Mouse (Mus musculus): Measurements from ENCODE around the gene Mad1l1. TPM values are rescaled to one million over a fixed set of nuclear protein-coding genes. Genes with fewer than 3 reads are reported as not detected.

Mad1l1 gene
- polyA plus RNA-seq, 1 experiment, result 51.5 TPM

DNA sequence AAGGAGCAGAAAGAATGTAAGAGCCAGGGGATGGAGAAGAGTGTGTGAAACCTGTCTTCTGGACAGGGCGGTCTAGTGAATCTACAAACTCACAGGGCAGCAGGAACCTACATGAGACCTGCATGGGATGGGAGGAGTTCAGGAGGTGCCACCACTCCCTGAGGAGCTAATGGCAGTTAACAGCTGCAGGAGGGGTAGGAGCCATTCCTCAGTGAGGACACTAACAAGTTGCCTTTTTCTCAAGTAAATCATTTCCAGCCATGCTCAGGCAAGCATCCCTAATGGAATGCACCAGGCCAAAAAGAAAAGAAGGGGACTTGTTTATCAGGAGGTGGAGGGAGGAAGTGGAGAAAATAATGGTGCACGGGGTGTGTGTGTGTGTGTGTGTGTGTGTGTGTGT, 95.5 kb downstream of the Mad1l1 start:
- no peaks in the 10 kb centered on the region for H3K79me3 ChIP-seq (ENCODE audit: low read depth)
- H3ac ChIP-seq (ENCODE audit: control insufficient read depth, insufficient read length, low read depth), result no peak overlapping the region
- no peak overlapping the region for H3K4me3 ChIP-seq (ENCODE audit: insufficient read depth, poor library complexity, severe bottlenecking)
- TF ChIP-seq MAX (IDR thresholded peaks at IDR 0.05), result no peak
- TF ChIP-seq CEBPB (IDR thresholded peaks at IDR 0.05; ENCODE audit: low read depth), result no peak
- TF ChIP-seq FOSL1 (IDR thresholded peaks at IDR 0.05; ENCODE audit: insufficient read depth, low read length, poor library complexity, severe bottlenecking), result no peak
- no peak for TF ChIP-seq USF1 (IDR thresholded peaks at IDR 0.05; ENCODE audit: low read depth)
- no peak for TF ChIP-seq MYOG (IDR thresholded peaks at IDR 0.05; ENCODE audit: control insufficient read depth, extremely low read depth, insufficient read length)
- TF ChIP-seq MYOD1 (IDR thresholded peaks at IDR 0.05; ENCODE audit: control insufficient read depth, insufficient read length, low read depth), result no peak
- TF ChIP-seq CTCF (IDR thresholded peaks at IDR 0.05; ENCODE audit: control insufficient read depth, insufficient read depth, insufficient read length), result no peak
- H3K27me3 ChIP-seq (ENCODE audit: control insufficient read depth, insufficient read depth, insufficient read length), result no peaks in the 10 kb centered on the region
- H3K79me2 ChIP-seq (ENCODE audit: control insufficient read depth, insufficient read depth), result no peaks in the 10 kb centered on the region
- no peaks in the 10 kb centered on the region for H3K36me3 ChIP-seq (ENCODE audit: control insufficient read depth, insufficient read depth)

DNA sequence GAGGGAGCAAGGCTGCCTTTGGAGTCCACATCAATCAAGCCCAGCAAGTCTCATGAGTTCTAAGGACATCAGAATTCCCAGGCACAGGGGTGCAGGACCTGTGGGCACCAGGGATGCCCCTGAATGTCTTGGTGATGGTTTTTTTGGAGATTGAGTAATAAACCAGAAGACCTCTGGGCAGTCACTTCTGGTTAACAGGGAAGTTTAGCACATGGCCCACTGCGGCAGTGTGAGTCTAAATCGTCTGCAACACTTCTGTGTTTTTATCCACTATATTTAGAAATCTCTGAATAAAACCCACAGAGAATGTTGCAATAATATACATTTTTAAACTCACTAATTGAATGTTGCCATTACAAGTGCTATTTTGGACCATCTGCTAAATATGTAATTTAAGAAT, 96.2 kb downstream of the Mad1l1 start:
- no peak overlapping the region for H3ac ChIP-seq (ENCODE audit: control insufficient read depth, insufficient read length, low read depth)
- no peak overlapping the region for H3K4me3 ChIP-seq (ENCODE audit: insufficient read depth, poor library complexity, severe bottlenecking)
- no peaks in the 10 kb centered on the region for H3K79me3 ChIP-seq (ENCODE audit: low read depth)
- no peaks in the 10 kb centered on the region for H3K79me2 ChIP-seq (ENCODE audit: control insufficient read depth, insufficient read depth)
- H3K36me3 ChIP-seq (ENCODE audit: control insufficient read depth, insufficient read depth), result no peaks in the 10 kb centered on the region
- TF ChIP-seq CEBPB (IDR thresholded peaks at IDR 0.05; ENCODE audit: low read depth), result no peak
- TF ChIP-seq FOSL1 (IDR thresholded peaks at IDR 0.05; ENCODE audit: insufficient read depth, low read length, poor library complexity, severe bottlenecking), result no peak
- no peak for TF ChIP-seq MAX (IDR thresholded peaks at IDR 0.05)
- no peak for TF ChIP-seq CTCF (IDR thresholded peaks at IDR 0.05; ENCODE audit: control insufficient read depth, insufficient read depth, insufficient read length)
- TF ChIP-seq USF1 (IDR thresholded peaks at IDR 0.05; ENCODE audit: low read depth), result no peak
- TF ChIP-seq MYOG (IDR thresholded peaks at IDR 0.05; ENCODE audit: control insufficient read depth, extremely low read depth, insufficient read length), result no peak
- no peak for TF ChIP-seq MYOD1 (IDR thresholded peaks at IDR 0.05; ENCODE audit: control insufficient read depth, insufficient read length, low read depth)
- no peaks in the 10 kb centered on the region for H3K27me3 ChIP-seq (ENCODE audit: control insufficient read depth, insufficient read depth, insufficient read length)

GRCm38 (mm10) chr5:140223070-140224053, 98.0 kb downstream of the Mad1l1 start:
- H3K27me3 ChIP-seq (ENCODE audit: control insufficient read depth, insufficient read depth, insufficient read length), result no peaks in the 10 kb centered on the region
- H3K79me3 ChIP-seq (ENCODE audit: low read depth), result no peaks in the 10 kb centered on the region
- no peak overlapping the region for H3ac ChIP-seq (ENCODE audit: control insufficient read depth, insufficient read length, low read depth)
- no peaks in the 10 kb centered on the region for H3K79me2 ChIP-seq (ENCODE audit: control insufficient read depth, insufficient read depth)
- H3K36me3 ChIP-seq (ENCODE audit: control insufficient read depth, insufficient read depth), result no peaks in the 10 kb centered on the region
- TF ChIP-seq MAX (IDR thresholded peaks at IDR 0.05) (no peak), MYOD1 (IDR thresholded peaks at IDR 0.05; ENCODE audit: control insufficient read depth, insufficient read length, low read depth) (no peak), USF1 (IDR thresholded peaks at IDR 0.05; ENCODE audit: low read depth) (no peak), FOSL1 (IDR thresholded peaks at IDR 0.05; ENCODE audit: insufficient read depth, low read length, poor library complexity, severe bottlenecking) (no peak), MYOG (IDR thresholded peaks at IDR 0.05; ENCODE audit: control insufficient read depth, extremely low read depth, insufficient read length) (no peak), CTCF (IDR thresholded peaks at IDR 0.05; ENCODE audit: control insufficient read depth, insufficient read depth, insufficient read length) (no peak), CEBPB (IDR thresholded peaks at IDR 0.05; ENCODE audit: low read depth) (no peak)
- no peak overlapping the region for H3K4me3 ChIP-seq (ENCODE audit: insufficient read depth, poor library complexity, severe bottlenecking)

GRCm38 (mm10) chr5:140221016-140221650, 100.2 kb downstream of the Mad1l1 start:
- H3ac ChIP-seq (ENCODE audit: control insufficient read depth, insufficient read length, low read depth), result no peak overlapping the region
- no peaks in the 10 kb centered on the region for H3K27me3 ChIP-seq (ENCODE audit: control insufficient read depth, insufficient read depth, insufficient read length)
- TF ChIP-seq MYOG (IDR thresholded peaks at IDR 0.05; ENCODE audit: control insufficient read depth, extremely low read depth, insufficient read length) (no peak), MAX (IDR thresholded peaks at IDR 0.05) (no peak), CTCF (IDR thresholded peaks at IDR 0.05; ENCODE audit: control insufficient read depth, insufficient read depth, insufficient read length) (no peak), CEBPB (IDR thresholded peaks at IDR 0.05; ENCODE audit: low read depth) (no peak), FOSL1 (IDR thresholded peaks at IDR 0.05; ENCODE audit: insufficient read depth, low read length, poor library complexity, severe bottlenecking) (no peak), USF1 (IDR thresholded peaks at IDR 0.05; ENCODE audit: low read depth) (no peak), MYOD1 (IDR thresholded peaks at IDR 0.05; ENCODE audit: control insufficient read depth, insufficient read length, low read depth) (no peak)
- H3K79me3 ChIP-seq (ENCODE audit: low read depth), result no peaks in the 10 kb centered on the region
- H3K4me3 ChIP-seq (ENCODE audit: insufficient read depth, poor library complexity, severe bottlenecking), result no peak overlapping the region
- no peaks in the 10 kb centered on the region for H3K36me3 ChIP-seq (ENCODE audit: control insufficient read depth, insufficient read depth)
- no peaks in the 10 kb centered on the region for H3K79me2 ChIP-seq (ENCODE audit: control insufficient read depth, insufficient read depth)

DNA sequence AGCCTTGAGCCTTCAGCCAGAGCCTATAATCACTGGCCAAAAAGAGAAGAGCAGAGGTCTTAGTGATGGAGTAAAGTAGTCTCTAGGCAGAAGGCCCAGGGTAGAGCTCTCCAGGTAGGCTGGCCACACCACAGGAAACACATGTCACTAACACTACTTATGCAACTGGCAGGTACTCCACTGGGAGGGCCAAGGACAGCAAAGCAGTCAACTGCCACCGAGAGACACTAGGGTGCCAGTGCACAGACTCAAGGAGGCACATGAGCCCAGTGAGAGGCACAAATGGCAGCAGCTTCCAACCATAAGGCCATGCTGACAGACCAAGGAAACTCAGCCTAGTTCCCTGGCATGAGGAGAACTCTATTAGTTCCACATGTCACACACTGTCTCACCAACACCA, 102.1 kb downstream of the Mad1l1 start:
- no peaks in the 10 kb centered on the region for H3K36me3 ChIP-seq (ENCODE audit: control insufficient read depth, insufficient read depth)
- no peaks in the 10 kb centered on the region for H3K79me2 ChIP-seq (ENCODE audit: control insufficient read depth, insufficient read depth)
- TF ChIP-seq CEBPB (IDR thresholded peaks at IDR 0.05; ENCODE audit: low read depth), result no peak
- no peak for TF ChIP-seq CTCF (IDR thresholded peaks at IDR 0.05; ENCODE audit: control insufficient read depth, insufficient read depth, insufficient read length)
- TF ChIP-seq MYOG (IDR thresholded peaks at IDR 0.05; ENCODE audit: control insufficient read depth, extremely low read depth, insufficient read length), result no peak
- TF ChIP-seq MAX (IDR thresholded peaks at IDR 0.05), result no peak
- TF ChIP-seq MYOD1 (IDR thresholded peaks at IDR 0.05; ENCODE audit: control insufficient read depth, insufficient read length, low read depth), result no peak
- no peak for TF ChIP-seq USF1 (IDR thresholded peaks at IDR 0.05; ENCODE audit: low read depth)
- no peak for TF ChIP-seq FOSL1 (IDR thresholded peaks at IDR 0.05; ENCODE audit: insufficient read depth, low read length, poor library complexity, severe bottlenecking)
- no peak overlapping the region for H3K4me3 ChIP-seq (ENCODE audit: insufficient read depth, poor library complexity, severe bottlenecking)
- H3K79me3 ChIP-seq (ENCODE audit: low read depth), result no peaks in the 10 kb centered on the region
- H3K27me3 ChIP-seq (ENCODE audit: control insufficient read depth, insufficient read depth, insufficient read length), result no peaks in the 10 kb centered on the region
- H3ac ChIP-seq (ENCODE audit: control insufficient read depth, insufficient read length, low read depth), result no peak overlapping the region

All from C2C12 (cell line).